Mouse (Mus musculus) olfactory bulb, adult 2 months (tissue): ENCODE results near the gene Nav2. TPM values are rescaled to one million over a fixed set of nuclear protein-coding genes. Genes with fewer than 3 reads are reported as not detected.

Experiments
- H3K27ac ChIP-seq: fragments of 200-500 bp; 2 replicates; pipeline ENCODE4 v1.5.1; 2012; ENCODE audit warnings: low read depth, low read length; ENCODE audit not compliant: insufficient read depth
- H3K4me1 ChIP-seq: fragments of 200-500 bp; 2 replicates; pipeline ENCODE4 v1.6.1; 2012; ENCODE audit warnings: low read length; ENCODE audit not compliant: control insufficient read depth, insufficient read depth
- H3K4me3 ChIP-seq: fragments of 200-500 bp; 2 replicates; pipeline ENCODE4 v1.5.1; 2012; ENCODE audit warnings: mild to moderate bottlenecking, low read depth, low read length, moderate library complexity; ENCODE audit not compliant: insufficient read depth
- CTCF ChIP-seq: fragments of 200-500 bp; IDR thresholded peaks from 2 replicates; pipeline ENCODE4 v1.5.1; 2012; ENCODE audit warnings: low read depth, mild to moderate bottlenecking, low read length, moderate library complexity; ENCODE audit not compliant: insufficient read depth
- POLR2A ChIP-seq: fragments of 200-500 bp; IDR thresholded peaks from 2 replicates; pipeline ENCODE4 v1.6.1; 2012; ENCODE audit warnings: mild to moderate bottlenecking, low read depth, low read length, moderate library complexity; ENCODE audit not compliant: insufficient read depth
- WGBS: fragments of 180-500 bp; shearing (Covaris S2); methylation state at CpG from one replicate; pipeline ENCODE4 v1.1.7; 2018; 5-methylcytosine and 5-hydroxymethylcytosine counted together
- polyA plus RNA-seq: library from polyadenylated mRNA; stranded (reverse); fragments of >200 nt; gene quantifications from 2 replicates; pipeline ENCODE4 v1.2.4, GENCODE M21; 2012; ENCODE audit warnings: low replicate concordance; ENCODE audit not compliant: missing spikeins, insufficient read depth, insufficient read length

Nav2 gene
- polyA plus RNA-seq, 1 experiment, result 57.3 TPM

- TF ChIP-seq POLR2A, result no peak
- no peak for TF ChIP-seq CTCF
- Histone ChIP-seq H3K4me3 (no peak overlapping the region), H3K4me1 (peaks cover 26% of the 10 kb centered on the region), H3K27ac (no peak overlapping the region)
- WGBS, result 45% methylated on average over 13 of the region's 13 CpGs
Observed at GRCm38 (mm10) chr7:49342556-49343080, 434.1 kb downstream of the Nav2 start.

GRCm38 (mm10) chr7:49343081-49343600, 434.6 kb downstream of the Nav2 start:
- no peak overlapping the region for H3K27ac ChIP-seq
- TF ChIP-seq CTCF (no peak), POLR2A (no peak)
- H3K4me1 ChIP-seq, result peaks cover 31% of the 10 kb centered on the region
- H3K4me3 ChIP-seq, result no peak overlapping the region
- WGBS, result 28% methylated on average over 16 of the region's 16 CpGs

- TF ChIP-seq POLR2A, result no peak
- no peak for TF ChIP-seq CTCF
- Histone ChIP-seq H3K27ac (no peak overlapping the region), H3K4me3 (no peak overlapping the region), H3K4me1 (peaks cover 31% of the 10 kb centered on the region)
- WGBS, result 73% methylated on average over 4 of the region's 4 CpGs
Observed at GRCm38 (mm10) chr7:49343752-49344484, 435.4 kb downstream of the Nav2 start.

- 42% methylated on average over 16 of the region's 16 CpGs for WGBS
- Histone ChIP-seq H3K27ac (no peak overlapping the region), H3K4me1 (peaks cover 37% of the 10 kb centered on the region), H3K4me3 (no peak overlapping the region)
- no peak for TF ChIP-seq POLR2A
- TF ChIP-seq CTCF, result no peak
Observed at GRCm38 (mm10) chr7:49347338-49348272, 439.1 kb downstream of the Nav2 start.

- no peak for TF ChIP-seq POLR2A
- no peak for TF ChIP-seq CTCF
- no peak overlapping the region for H3K27ac ChIP-seq
- peaks cover 27% of the 10 kb centered on the region for H3K4me1 ChIP-seq
- H3K4me3 ChIP-seq, result no peak overlapping the region
- WGBS, result 55% methylated on average over 2 of the region's 2 CpGs
Observed at GRCm38 (mm10) chr7:49348636-49349035, 440.1 kb downstream of the Nav2 start.

GRCm38 (mm10) chr7:49350321-49351007, 441.9 kb downstream of the Nav2 start:
- H3K4me3 ChIP-seq, result no peak overlapping the region
- WGBS, result 88% methylated on average over 8 of the region's 8 CpGs
- no peak overlapping the region for H3K27ac ChIP-seq
- TF ChIP-seq POLR2A (no peak), CTCF (no peak)
- H3K4me1 ChIP-seq, result peaks cover 23% of the 10 kb centered on the region

- peaks cover 25% of the 10 kb centered on the region for H3K4me1 ChIP-seq
- WGBS, result 39% methylated on average over 11 of the region's 11 CpGs
- no peak overlapping the region for H3K4me3 ChIP-seq
- H3K27ac ChIP-seq, result no peak overlapping the region
- TF ChIP-seq CTCF (no peak), POLR2A (no peak)
Observed at GRCm38 (mm10) chr7:49351596-49352258, 443.2 kb downstream of the Nav2 start.
